Mouse (Mus musculus): ENCODE data around the gene Nrxn1. TPM values are rescaled to one million over a fixed set of nuclear protein-coding genes. Genes with fewer than 3 reads are reported as not detected.

Nrxn1 gene
- total and polyA plus RNA-seq, 3 experiments, result not detected

GRCm38 (mm10) chr17:90039316-90039715, 1053.6 kb downstream of the Nrxn1 start:
- in situ Hi-C loops (cut with MboI; ENCODE audit: low pct_ligation_motif_present, low pct_unique_long_range_greater_than_20kb, low sequenced_read_pairs), result no loop called here

GRCm38 (mm10) chr17:90032416-90032815, 1060.5 kb downstream of the Nrxn1 start:
- in situ Hi-C loops (cut with MboI; ENCODE audit: low pct_ligation_motif_present, low pct_unique_long_range_greater_than_20kb, low sequenced_read_pairs), result no loop called here
- H3K79me2 ChIP-seq (replicated peaks; ENCODE audit: control insufficient read depth, extremely low read depth, insufficient read depth, poor library complexity, severe bottlenecking), result no peaks in the 10 kb centered on the region
- no peak overlapping the region for H3K4me3 ChIP-seq (replicated peaks in 1 of 3; ENCODE audit: low read depth in 2 of 3, low read length in 2 of 3, poor library complexity in 1 of 3)
- no peak overlapping the region for H3K4me2 ChIP-seq (ENCODE audit: insufficient read depth, low read depth, poor library complexity, severe bottlenecking)
- H3K36me3 ChIP-seq (replicated peaks in 1 of 2; ENCODE audit: control insufficient read depth in 1 of 2, insufficient read depth in 1 of 2, low read length in 1 of 2), result no peaks in the 10 kb centered on the region
- H3K27ac ChIP-seq (ENCODE audit: insufficient read depth, low read depth), result no peak overlapping the region
- no peak overlapping the region for H3K9ac ChIP-seq (ENCODE audit: insufficient read depth, low read depth)
- DNase-seq (ENCODE audit: extremely low read depth), result no peak
- H3K9me3 ChIP-seq (replicated peaks; ENCODE audit: low read length), result peaks cover 10% of the 10 kb centered on the region
- no peak for TF ChIP-seq ZKSCAN1 (IDR thresholded peaks at IDR 0.05; ENCODE audit: borderline replicate concordance, low read depth, low read length)
- no peak for TF ChIP-seq MAZ (IDR thresholded peaks at IDR 0.05; ENCODE audit: low read depth, low read length)
- dilution Hi-C loops (cut with MboI; ENCODE audit: extremely low pct_ligation_motif_present, extremely low pct_unique_long_range_greater_than_20kb, low sequenced_read_pairs), result no loop called here
- H3K4me1 ChIP-seq (ENCODE audit: control insufficient read depth in 1 of 2, insufficient read depth in 2 of 2), result no peaks in the 10 kb centered on the region
- H3K27me3 ChIP-seq (replicated peaks), result no peaks in the 10 kb centered on the region

More at GRCm38 (mm10) chr17:90039316-90039715, 1053.6 kb downstream of the Nrxn1 start:
- H3K27ac ChIP-seq (ENCODE audit: insufficient read depth, low read depth), result no peak overlapping the region
- no peak overlapping the region for H3K4me3 ChIP-seq (replicated peaks in 1 of 3; ENCODE audit: low read depth in 2 of 3, low read length in 2 of 3, poor library complexity in 1 of 3)
- no peaks in the 10 kb centered on the region for H3K79me2 ChIP-seq (replicated peaks; ENCODE audit: control insufficient read depth, extremely low read depth, insufficient read depth, poor library complexity, severe bottlenecking)
- dilution Hi-C loops (cut with MboI; ENCODE audit: extremely low pct_ligation_motif_present, extremely low pct_unique_long_range_greater_than_20kb, low sequenced_read_pairs), result no loop called here
- no peaks in the 10 kb centered on the region for H3K4me1 ChIP-seq (ENCODE audit: control insufficient read depth in 1 of 2, insufficient read depth in 2 of 2)
- peaks cover 29% of the 10 kb centered on the region for H3K9me3 ChIP-seq (replicated peaks; ENCODE audit: low read length)
- no peak overlapping the region for H3K9ac ChIP-seq (ENCODE audit: insufficient read depth, low read depth)
- no peaks in the 10 kb centered on the region for H3K27me3 ChIP-seq (replicated peaks)
- no peak for TF ChIP-seq POLR2AphosphoS2 (IDR thresholded peaks at IDR 0.05; ENCODE audit: low read depth, low read length)
- no peak for TF ChIP-seq ZC3H11A (IDR thresholded peaks at IDR 0.05; ENCODE audit: low read depth, low read length)
- no peak for TF ChIP-seq MEF2A (IDR thresholded peaks at IDR 0.05; ENCODE audit: borderline replicate concordance, low read depth, low read length)
- no peak for TF ChIP-seq BHLHE40 (IDR thresholded peaks at IDR 0.05; ENCODE audit: low read depth, low read length)
- TF ChIP-seq KAT2A (IDR thresholded peaks at IDR 0.05; ENCODE audit: insufficient replicate concordance, low read length), result no peak
- TF ChIP-seq MAZ (IDR thresholded peaks at IDR 0.05; ENCODE audit: low read depth, low read length), result no peak
- TF ChIP-seq ZNF384 (IDR thresholded peaks at IDR 0.05; ENCODE audit: low read depth, low read length), result no peak
- TF ChIP-seq RAD21 (IDR thresholded peaks at IDR 0.05; ENCODE audit: low read depth, low read length), result no peak
- no peak for TF ChIP-seq TBP (conservative IDR thresholded peaks at IDR 0.05; ENCODE audit: low read depth, low read length)
- TF ChIP-seq RCOR1 (conservative IDR thresholded peaks at IDR 0.05; ENCODE audit: low read depth, low read length), result no peak
- TF ChIP-seq NRF1 (IDR thresholded peaks at IDR 0.05; ENCODE audit: low read depth, low read length), result no peak
- no peak for TF ChIP-seq SIN3A (IDR thresholded peaks at IDR 0.05; ENCODE audit: low read length)
- TF ChIP-seq JUN (IDR thresholded peaks at IDR 0.05; ENCODE audit: insufficient read depth, low read depth, low read length), result no peak
- TF ChIP-seq NELFE (IDR thresholded peaks at IDR 0.05; ENCODE audit: low read depth, low read length), result no peak
- TF ChIP-seq IRF4 (IDR thresholded peaks at IDR 0.05; ENCODE audit: low read depth, low read length), result no peak
- H3K36me3 ChIP-seq (replicated peaks in 1 of 2; ENCODE audit: control insufficient read depth in 1 of 2, insufficient read depth in 1 of 2, low read length in 1 of 2), result no peaks in the 10 kb centered on the region
- no peak overlapping the region for H3K4me2 ChIP-seq (ENCODE audit: insufficient read depth, low read depth, poor library complexity, severe bottlenecking)
- no peak for DNase-seq (ENCODE audit: extremely low read depth)
